Mouse (Mus musculus) splenic B cell, adult 2 months (primary cell): ENCODE measurements at regions not wholly inside any gene's neighbourhood (a gene's known extent, or its start where the extent isn't known, plus 50 kb on each side); places are given as distances from the start of the nearest gene placed in this dataset.

Experiments
- DNase-seq: peaks from one replicate; pipeline ENCODE4 v3.0.0-alpha.2; 2011; ENCODE audit warnings: low read depth, low spot score
- H3K27me3 ChIP-seq: 2 replicates; pipeline ENCODE4 v1.6.1; 2012; ENCODE audit warnings: mild to moderate bottlenecking, low read length, moderate library complexity, mixed read lengths; ENCODE audit not compliant: control insufficient read depth, poor library complexity, insufficient read depth, severe bottlenecking
- H3K36me3 ChIP-seq: 2 replicates; pipeline ENCODE4 v1.6.1; 2012; ENCODE audit warnings: mild to moderate bottlenecking, low read length, moderate library complexity, mixed read lengths; ENCODE audit not compliant: control insufficient read depth, poor library complexity, insufficient read depth, severe bottlenecking

DNA sequence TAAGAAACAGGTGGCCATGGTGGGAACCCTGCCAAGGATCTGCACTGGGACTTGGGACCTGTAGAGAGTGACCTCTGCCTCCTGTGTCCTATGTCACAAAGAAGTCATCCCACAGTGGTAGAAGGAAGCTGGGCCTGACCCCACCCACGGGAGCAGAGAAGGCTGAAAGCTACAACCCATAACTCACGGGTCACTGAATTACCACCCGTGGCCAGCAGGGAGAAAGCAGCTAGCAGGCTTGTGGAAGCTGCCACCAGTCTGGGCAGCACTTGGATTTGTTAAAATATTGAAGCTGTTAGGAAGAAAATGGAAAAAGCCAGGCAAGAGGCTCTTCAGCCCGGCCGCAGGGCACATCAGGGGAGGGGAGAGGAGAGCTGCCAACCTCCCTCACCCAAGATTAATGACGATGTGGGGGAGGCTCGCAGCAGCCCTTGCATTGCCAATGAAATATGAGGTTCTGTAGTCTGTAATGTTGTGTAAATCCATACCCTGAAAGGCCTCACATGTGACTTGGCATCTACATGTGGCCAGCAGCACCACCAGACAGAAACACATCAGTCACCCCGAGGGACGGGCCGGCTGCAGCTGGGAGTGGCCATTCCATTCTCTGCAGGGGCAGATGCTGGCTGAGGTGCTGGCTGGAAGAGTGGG is 94.5 kb downstream of the Olfm1 start:
- DNase-seq, result no peak
- H3K27me3 ChIP-seq, result no peaks in the 10 kb centered on the region
- H3K36me3 ChIP-seq, result no peaks in the 10 kb centered on the region

- no peak for DNase-seq
- Histone ChIP-seq H3K36me3 (no peaks in the 10 kb centered on the region), H3K27me3 (no peaks in the 10 kb centered on the region)
Measured at GRCm38 (mm10) chr2:28289339-28289738, 96.5 kb downstream of the Olfm1 start.

GRCm38 (mm10) chr2:28289860-28290471 is 97.2 kb downstream of the Olfm1 start:
- Histone ChIP-seq H3K36me3 (no peaks in the 10 kb centered on the region), H3K27me3 (no peaks in the 10 kb centered on the region)
- no peak for DNase-seq

DNA sequence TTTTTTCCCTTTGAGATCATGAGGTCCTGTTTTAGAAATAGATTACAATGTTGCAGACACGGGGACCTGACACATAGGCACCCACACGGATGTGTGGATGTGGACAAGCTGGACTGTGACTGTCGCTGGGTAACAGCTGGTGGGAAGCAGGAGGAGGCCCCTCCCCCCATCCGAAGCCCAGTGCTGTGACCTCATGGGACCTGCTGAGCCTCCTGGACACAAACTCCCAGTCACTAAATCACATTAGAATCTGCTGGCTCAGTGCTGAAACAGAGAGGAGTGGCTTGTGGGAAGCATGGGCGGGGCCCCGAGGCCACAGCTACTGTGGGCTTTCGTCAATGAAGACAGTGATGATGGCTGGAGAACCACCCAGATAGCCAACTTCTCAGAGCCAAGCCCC is 101.7 kb downstream of the Olfm1 start:
- no peak for DNase-seq
- H3K27me3 ChIP-seq, result no peaks in the 10 kb centered on the region
- H3K36me3 ChIP-seq, result no peaks in the 10 kb centered on the region

DNA sequence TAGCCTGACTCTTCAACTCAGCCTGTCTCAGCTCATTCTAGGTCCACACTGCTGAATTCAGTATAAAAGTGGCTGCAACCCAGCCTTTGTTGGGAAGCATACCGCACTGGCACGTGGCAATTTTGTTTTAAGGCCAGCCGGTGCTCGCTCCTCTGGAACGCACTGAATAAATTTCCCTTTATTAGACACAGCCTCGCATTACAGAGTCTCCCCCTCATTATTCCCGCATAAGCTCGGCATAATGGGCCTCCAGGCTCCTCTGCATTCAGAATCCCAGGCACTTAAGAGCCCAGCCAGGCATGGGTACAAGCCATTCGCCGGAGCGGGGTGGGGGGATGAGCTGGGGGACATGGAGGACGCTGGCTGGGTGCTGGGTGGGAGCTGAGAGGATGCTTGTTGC is 103.4 kb downstream of the Olfm1 start:
- H3K27me3 ChIP-seq, result no peaks in the 10 kb centered on the region
- no peaks in the 10 kb centered on the region for H3K36me3 ChIP-seq
- no peak for DNase-seq

DNA sequence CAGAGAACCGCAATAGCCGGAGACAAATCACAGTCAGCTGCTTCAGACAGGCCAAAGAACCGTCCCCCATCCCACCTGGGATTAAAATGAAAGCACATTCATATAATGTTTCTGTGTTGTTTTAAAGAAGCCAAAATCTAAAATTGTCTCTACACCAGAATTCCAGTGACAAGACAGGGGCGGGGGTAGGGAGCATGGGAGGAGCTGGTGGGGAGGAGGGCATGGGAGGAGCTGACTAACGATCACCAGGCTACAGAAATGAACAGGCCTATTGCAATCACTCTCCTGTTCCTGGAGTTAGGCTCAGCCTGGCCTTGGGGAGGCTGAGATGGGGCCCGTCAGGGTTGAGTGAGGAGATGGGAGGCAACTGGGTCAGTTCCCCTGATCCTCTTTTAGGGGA is 105.9 kb downstream of the Olfm1 start:
- no peak for DNase-seq
- H3K36me3 ChIP-seq, result no peaks in the 10 kb centered on the region
- H3K27me3 ChIP-seq, result no peaks in the 10 kb centered on the region

- DNase-seq, result no peak
- H3K27me3 ChIP-seq, result no peaks in the 10 kb centered on the region
- no peaks in the 10 kb centered on the region for H3K36me3 ChIP-seq
Measured at GRCm38 (mm10) chr2:28299346-28299745, 106.6 kb downstream of the Olfm1 start.

DNA sequence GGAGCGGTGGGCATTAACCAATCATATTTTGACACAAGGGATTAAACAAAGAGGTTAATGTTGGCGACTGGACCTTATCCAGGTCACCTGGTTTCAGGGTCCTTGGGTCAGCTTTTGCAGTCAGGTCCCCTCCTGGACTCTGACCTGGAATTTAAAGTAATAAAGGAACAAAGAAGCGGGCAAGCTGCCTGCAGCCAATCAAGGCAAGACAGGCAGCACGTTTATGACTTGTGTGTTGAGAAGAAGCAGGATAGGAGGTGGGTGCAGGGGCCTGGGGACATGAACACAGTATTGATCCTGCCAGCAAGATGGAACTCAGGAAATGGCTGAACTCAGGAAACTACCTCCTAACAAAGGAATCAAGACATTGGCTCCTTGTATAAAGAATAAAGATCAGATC is 108.5 kb downstream of the Olfm1 start:
- H3K36me3 ChIP-seq, result no peaks in the 10 kb centered on the region
- no peak for DNase-seq
- no peaks in the 10 kb centered on the region for H3K27me3 ChIP-seq

GRCm38 (mm10) chr2:28303936-28304335 is 111.1 kb downstream of the Olfm1 start:
- no peak for DNase-seq
- Histone ChIP-seq H3K27me3 (no peaks in the 10 kb centered on the region), H3K36me3 (no peaks in the 10 kb centered on the region)

DNA sequence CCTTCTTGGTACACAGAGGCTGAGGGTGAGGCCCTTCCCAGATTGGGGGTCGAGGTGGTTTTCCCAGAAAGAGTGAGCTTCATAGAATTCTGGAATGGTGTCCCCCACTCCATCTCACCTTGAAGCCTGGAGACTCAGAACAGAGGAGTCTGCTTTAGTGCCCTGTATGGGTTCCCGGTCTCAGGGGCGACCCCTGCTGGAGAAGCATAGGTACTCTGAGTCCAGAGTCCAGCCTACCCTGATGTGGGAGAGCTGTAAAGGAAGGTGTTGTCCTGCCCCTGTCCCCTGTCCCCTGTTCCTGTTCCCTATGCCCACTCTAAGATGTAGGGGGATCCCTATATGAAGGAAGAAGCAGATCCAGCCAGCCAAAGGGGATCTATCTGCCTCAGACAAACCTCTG is 111.9 kb downstream of the Olfm1 start:
- Histone ChIP-seq H3K27me3 (no peaks in the 10 kb centered on the region), H3K36me3 (no peaks in the 10 kb centered on the region)
- peak; percentile 46 for DNase-seq

GRCm38 (mm10) chr2:28309122-28309521 is 116.3 kb downstream of the Olfm1 start:
- no peaks in the 10 kb centered on the region for H3K27me3 ChIP-seq
- H3K36me3 ChIP-seq, result no peaks in the 10 kb centered on the region
- no peak for DNase-seq

- Histone ChIP-seq H3K27me3 (no peaks in the 10 kb centered on the region), H3K36me3 (no peaks in the 10 kb centered on the region)
- DNase-seq, result no peak
Measured at GRCm38 (mm10) chr2:28312212-28312611, 119.4 kb downstream of the Olfm1 start.

DNA sequence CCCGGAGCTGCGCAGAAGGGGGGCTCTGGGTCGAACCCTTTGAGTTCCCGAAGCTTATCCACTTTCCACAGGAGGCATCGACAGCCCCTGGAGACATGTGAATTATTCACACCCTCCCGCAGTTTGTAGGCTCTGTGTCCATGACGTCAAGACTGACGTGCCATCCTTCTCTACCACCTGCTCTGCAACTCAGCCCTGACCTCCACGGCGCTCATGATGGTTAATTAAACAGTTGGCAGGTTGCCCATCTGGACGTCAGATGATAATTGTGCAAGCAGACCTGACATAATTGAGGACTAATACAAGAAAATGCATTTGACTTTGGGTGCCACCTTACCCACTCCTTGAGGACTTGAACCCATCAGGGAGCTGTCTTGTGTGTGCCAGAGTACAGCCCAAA is 121.1 kb upstream of the Ppp1r26 start:
- DNase-seq, result no peak
- no peaks in the 10 kb centered on the region for H3K36me3 ChIP-seq
- H3K27me3 ChIP-seq, result no peaks in the 10 kb centered on the region

GRCm38 (mm10) chr2:28326056-28326455 is 120.5 kb upstream of the Ppp1r26 start:
- Histone ChIP-seq H3K27me3 (no peaks in the 10 kb centered on the region), H3K36me3 (no peaks in the 10 kb centered on the region)
- DNase-seq, result no peak

- Histone ChIP-seq H3K27me3 (no peaks in the 10 kb centered on the region), H3K36me3 (no peaks in the 10 kb centered on the region)
- DNase-seq, result no peak
Measured at GRCm38 (mm10) chr2:28326682-28327081, 119.9 kb upstream of the Ppp1r26 start.

DNA sequence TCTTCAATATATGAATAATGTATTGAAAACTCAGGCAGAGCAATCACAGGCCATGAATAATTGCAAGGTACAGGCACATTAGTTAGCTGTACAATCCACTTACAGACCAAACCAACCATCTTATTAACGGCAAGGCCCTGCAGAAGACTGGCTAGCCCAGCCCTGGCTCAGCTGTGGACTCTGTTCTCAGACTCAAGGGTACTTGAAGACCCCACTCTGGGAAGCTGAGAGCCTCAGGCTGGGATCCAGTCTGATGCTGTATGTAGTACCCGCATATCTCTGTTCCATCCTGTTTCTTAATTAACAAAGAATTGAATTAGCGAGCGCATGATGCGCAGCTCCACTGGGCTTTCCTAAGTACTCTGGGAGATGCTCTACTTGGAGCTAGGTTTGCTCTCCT is 117.5 kb upstream of the Ppp1r26 start:
- Histone ChIP-seq H3K36me3 (no peaks in the 10 kb centered on the region), H3K27me3 (no peaks in the 10 kb centered on the region)
- no peak for DNase-seq
